Mouse (Mus musculus) liver, adult (tissue): ENCODE results near the gene Cic.
A peak's percentile ranks its signal among the peaks of the same experiment; 100 is the strongest.

Source experiments
- GATA4 ChIP-seq: IDR thresholded peaks from 2 replicates; pipeline ENCODE4 v1.6.1; 2014; ENCODE audit warnings: mild to moderate bottlenecking, low read length; ENCODE audit not compliant: insufficient replicate concordance

Cic gene

GRCm38 (mm10) chr7:25250141-25250972 lies 17.1 kb upstream of the Cic start, which contains the start of gene Erf:
TSS of gene Erf (minus strand) at chr7:25250761.
- TF ChIP-seq GATA4: peak; percentile 10; the same call in 1 of the 2 replicates

- no peak for TF ChIP-seq GATA4
Measured at GRCm38 (mm10) chr7:25251071-25251791, 16.3 kb upstream of the Cic start.

GRCm38 (mm10) chr7:25251822-25252221 lies 15.7 kb upstream of the Cic start:
- no peak for TF ChIP-seq GATA4

GRCm38 (mm10) chr7:25261896-25262295 lies 5.6 kb upstream of the Cic start:
- TF ChIP-seq GATA4: no peak

GRCm38 (mm10) chr7:25263968-25264870 lies 3.3 kb upstream of the Cic start:
- TF ChIP-seq GATA4: no peak

- TF ChIP-seq GATA4: no peak
Measured at GRCm38 (mm10) chr7:25266180-25266962, 1.1 kb upstream of the Cic start.

GRCm38 (mm10) chr7:25267751-25268463 lies 403 bp downstream of the Cic start:
- TF ChIP-seq GATA4: no peak; the same call in 1 of the 2 replicates

GRCm38 (mm10) chr7:25268588-25268987 lies 1.1 kb downstream of the Cic start:
- TF ChIP-seq GATA4: no peak

- no peak for TF ChIP-seq GATA4
Measured at GRCm38 (mm10) chr7:25269029-25269428, 1.5 kb downstream of the Cic start.

GRCm38 (mm10) chr7:25269545-25270271 lies 2.2 kb downstream of the Cic start:
- no peak for TF ChIP-seq GATA4

- TF ChIP-seq GATA4: no peak
Measured at GRCm38 (mm10) chr7:25270652-25271633, 3.4 kb downstream of the Cic start.
